Mouse (Mus musculus) activated CD4-positive, CD25-positive, alpha-beta regulatory T cell, adult 4 months (primary cell): ENCODE results near the gene Zdhhc17. TPM values are rescaled to one million over a fixed set of nuclear protein-coding genes. Genes with fewer than 3 reads are reported as not detected.

Experiments
- ATAC-seq: one replicate; pipeline ENCODE4 v1.8.0; 2017
- polyA plus RNA-seq, 2 experiments: library from polyadenylated mRNA; unstranded; fragments of 100-300 nt; shearing (Covaris generic); gene quantifications; one replicate each; pipeline ENCODE4 v1.2.1; 2017

Gene Zdhhc17
- polyA plus RNA-seq, 2 experiments from 2014 or later: 11.1 to 16.7 TPM

DNA sequence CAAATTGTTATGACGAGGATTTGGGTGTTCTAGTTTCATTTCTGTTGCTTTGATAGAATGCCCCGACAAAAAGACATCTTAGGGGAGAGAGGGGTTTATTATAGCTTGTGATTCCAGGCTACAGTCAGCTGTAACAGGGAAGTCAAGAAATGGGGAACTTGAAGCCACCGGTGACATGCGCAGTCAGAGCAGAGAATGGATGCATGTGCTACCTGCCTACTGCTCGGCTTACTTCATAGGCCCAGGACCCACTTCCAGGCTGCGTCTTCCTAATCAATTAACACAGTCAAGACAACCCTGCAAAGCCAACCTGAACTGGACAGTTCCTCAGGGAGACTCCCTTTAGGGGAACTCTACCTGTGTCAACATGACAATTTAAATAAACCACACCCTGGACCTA lies 5.7 kb downstream of the Zdhhc17 start:
- no peak for ATAC-seq

DNA sequence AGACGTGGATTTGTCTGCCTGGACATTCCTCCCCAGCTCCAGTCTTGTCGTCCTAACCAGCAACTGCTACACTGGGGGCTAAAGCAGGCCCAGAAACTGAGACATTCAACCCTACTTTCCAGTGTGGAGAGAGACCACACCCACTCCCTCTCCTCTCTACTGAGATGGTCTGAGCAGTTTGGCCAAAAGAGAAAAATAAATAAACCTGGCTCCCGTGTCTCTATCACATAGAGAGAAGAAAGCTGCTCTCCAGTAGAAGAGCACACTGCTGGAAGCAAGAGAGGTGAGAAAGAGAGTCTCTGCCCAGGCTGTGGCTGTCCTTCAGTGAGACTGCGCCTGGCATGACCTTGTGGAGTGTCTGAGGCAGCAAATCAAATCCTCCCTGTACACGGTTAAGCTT lies 10.7 kb downstream of the Zdhhc17 start:
- ATAC-seq: no peak

DNA sequence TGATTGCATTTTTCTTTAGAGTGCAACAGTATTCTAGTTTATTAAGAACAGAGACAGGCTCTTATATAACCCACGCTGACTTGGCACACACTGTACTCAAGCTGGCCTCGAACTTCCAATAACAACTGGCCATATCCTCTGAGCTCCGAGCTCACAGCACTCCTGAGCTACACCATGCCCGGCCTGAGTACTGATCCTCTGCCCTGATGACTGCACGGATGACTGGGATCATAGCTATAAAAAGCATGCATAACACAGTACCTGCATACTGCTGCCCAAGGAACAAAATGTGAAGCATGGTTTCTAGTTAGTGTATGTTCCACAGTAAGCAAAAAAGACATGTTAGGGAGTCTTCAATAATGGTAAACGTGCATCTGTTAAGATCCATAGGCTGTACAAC lies 12.8 kb downstream of the Zdhhc17 start:
- ATAC-seq: no peak

DNA sequence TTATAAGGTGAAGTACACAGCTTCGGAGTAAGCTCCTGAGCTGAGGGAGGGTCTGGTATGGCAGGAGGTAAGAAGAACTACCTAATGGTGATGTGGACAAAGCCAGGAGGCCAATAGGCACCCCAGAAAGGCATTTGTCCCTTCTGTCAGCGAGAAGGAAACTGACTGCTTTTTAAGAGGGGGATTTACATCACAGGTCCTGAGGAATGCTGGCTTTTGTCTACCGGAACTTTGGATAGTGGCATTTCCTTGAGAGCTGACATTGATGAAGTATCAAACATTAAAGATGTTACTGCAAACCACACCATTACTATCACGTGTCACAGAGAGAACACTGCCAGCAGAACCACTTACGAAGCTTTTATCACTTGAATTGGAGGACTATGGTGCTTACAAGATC lies 15.2 kb downstream of the Zdhhc17 start:
- ATAC-seq: no peak

DNA sequence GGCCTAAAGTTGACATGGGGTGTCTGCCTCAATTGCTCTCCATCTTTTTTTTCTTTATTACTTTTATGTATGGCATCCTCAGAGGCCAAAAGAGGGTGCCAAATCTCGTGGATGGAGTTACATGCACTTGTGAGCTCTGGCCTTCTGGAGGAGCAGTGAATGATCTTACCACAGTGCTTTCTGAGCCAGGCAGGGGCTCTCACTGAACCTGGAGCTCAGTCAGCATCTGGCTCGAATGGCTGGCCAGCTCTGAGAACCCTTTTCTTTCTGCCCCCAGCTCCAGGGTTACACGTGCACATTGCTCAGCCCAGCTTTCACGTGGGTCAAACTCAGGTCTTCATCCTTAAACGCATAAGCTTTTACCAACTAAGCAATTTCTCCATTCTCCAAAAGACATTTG lies 16.7 kb downstream of the Zdhhc17 start:
- no peak for ATAC-seq

DNA sequence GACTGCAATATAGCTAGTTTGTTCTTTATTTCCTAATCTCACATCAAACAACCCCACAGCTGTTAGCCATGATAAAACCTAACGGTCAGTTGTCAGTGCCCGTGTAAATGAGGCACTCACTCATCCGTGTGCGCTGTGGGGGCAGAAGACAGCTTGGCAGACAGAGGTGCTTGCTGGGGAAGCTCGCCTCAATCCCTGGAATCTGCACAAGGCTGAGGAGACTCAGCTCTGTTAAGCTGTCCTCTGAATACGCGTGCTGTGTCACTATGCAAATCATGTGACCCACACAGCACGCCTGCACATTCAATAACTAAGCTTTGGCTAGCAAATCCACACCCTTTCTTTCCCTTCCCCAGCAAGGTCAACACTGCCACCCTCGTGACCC lies 17.9 kb downstream of the Zdhhc17 start:
- no peak for ATAC-seq

DNA sequence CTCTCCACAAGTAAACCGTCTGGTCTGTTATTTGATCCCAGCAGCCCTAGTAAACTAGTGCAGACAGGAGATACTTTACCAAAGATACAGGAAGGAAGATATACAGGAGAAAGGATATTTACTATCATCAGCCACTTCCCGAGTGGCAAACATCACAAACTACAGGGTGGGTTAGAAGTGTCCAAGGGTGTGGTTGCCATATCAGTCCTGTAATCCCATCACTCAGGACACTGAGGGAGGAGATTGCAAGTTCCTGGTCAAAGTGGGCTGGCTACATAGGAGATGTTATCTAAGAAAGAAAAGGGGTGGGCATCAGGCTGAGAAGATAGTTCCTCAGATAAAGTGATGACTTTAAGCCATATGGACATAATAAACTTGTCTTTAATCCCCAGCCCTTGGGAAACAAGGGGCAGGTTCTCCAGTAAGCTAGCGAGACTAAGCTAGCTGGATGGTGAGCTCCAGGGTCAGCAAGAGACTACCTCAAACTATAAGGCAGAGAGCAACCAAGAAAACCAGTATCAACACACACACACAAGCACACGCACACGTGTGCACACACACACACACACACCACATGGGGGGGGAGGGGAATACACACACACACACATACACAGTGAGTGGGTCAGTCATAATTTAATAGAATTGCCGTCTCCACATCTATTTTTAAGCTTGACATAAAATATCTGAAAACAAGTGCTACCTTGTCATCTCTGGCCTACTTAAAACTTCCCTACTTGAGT lies 18.5 kb downstream of the Zdhhc17 start:
- no peak for ATAC-seq

DNA sequence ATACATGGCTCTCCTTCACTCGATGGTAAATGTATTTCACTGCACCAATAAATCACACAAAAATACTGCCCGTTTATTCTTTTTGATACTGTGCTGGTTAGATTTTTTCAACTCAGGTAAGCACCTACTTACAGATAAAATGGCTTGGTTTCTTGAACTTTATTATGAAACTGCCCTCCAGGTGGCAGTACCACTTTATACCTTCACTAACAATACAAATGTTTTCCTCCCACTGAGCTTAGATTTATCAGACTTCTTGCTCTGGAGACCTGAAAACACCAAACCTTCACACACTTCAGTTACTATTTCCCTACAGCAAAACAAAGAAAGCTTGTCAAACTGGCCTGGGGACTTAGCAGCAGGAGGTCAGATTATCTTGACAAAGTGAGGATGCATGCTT lies 20.2 kb downstream of the Zdhhc17 start:
- ATAC-seq: peak; percentile 87

DNA sequence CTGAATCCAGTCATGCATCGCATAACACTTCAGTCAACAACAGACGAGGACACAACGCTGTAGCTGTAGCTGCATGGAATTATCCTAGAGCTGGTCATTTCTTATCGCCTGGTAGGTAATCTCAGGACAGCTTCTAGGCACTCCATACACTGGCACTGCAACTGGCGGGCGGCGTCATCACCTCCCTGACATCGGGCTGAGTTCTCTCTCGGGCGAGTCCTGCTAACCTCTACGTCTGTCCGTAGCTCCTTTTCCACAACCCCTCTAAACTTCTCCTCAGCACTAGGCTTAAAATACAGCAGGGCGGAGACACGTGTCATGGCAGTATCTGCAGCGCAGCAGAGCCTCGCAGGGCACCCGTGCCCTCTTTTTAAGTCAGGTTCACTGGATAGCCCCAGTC lies 23.3 kb downstream of the Zdhhc17 start:
- ATAC-seq: no peak

DNA sequence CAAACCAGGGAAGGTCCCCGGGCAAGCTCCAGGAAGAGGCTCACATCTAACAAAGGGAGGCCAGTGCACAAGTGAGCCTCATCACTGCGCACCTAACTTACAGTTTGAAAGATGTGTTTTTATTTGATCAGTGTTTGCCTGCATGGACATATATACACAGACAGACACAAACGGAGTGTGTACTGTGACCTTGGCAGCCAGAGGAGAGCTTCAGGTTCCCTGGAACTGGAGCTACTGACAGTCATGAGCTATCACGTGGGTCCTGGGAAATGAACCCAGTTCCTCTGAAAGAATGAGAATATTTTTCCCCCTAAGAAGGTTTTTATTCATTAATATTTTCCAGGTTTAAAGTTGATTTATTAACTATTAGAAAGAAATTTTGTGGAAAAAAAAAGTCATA lies 27.2 kb downstream of the Zdhhc17 start:
- ATAC-seq: no peak

DNA sequence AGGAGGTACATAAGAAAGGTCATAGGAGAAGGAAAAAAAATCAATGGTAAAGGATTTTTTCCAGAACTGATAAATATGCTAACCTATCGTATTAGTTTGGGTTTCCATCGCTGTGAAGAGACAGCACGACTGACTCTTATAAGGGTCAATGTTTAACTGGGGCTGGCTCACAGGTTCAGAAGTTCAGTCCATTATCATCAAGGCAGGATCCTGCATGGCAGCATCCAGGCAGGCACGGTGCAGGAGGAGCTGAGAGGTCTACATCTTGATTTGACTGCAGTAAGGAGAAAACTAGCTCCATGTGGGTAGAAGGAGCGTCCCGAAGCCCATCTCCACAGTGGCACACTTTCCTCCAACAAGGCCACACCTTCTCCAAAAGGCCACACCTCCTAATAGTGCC lies 29.5 kb downstream of the Zdhhc17 start:
- no peak for ATAC-seq

DNA sequence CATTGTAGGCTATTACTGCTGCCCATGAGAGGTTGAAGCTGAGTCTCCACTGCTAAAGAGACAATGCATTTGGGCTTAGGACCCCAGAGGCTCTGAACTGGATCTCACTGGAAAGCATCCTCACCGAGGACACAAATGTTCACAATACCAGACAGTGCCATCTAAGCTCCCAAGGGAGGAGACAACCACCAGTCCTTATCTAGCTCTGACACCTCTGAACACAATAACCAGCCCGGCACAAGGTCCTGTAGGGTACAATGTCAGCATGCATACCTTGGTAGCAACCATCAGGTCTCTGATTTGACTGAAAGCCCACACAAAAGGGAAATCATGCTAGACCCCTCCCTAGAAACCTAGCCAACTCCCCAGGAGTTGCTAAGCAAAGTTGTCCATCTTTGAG lies 30.5 kb downstream of the Zdhhc17 start:
- no peak for ATAC-seq

DNA sequence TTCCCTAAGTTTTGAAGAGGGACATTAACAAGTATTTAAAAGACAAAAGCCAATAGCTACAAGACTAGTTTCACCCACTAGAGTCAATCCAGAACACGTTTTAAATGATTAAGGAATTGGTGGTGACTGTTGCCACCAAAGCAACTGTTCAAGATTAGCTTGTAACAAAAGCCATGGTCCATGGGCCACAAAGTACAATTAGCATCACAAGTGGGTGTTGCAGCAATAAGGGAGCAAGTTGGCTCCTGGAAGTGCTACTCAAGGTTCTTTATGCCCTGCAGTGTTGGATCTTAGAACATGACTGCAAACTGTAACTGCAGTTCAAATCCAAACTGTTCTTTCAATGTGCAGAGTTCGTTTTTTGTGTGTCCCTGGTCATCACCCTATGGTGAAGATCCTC lies 32.6 kb downstream of the Zdhhc17 start:
- ATAC-seq: no peak

DNA sequence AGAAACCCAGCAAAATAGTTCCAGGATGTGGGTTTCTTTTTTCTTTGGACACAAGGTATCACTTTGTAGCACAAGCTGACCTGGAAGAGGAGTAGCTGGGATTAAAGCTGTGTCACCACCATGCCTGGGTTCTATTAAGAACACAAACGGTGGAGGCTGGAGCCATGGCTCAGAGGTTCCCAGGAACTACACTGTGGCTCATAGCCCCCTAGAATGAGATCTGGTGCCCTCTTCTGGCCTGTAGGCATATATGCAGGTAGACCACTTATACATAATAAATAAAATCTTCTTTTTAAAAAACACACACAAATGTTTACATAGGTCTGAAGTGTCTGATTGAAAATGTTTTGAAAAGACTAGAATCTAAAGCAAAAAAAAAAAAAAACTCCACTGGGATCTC lies 33.9 kb downstream of the Zdhhc17 start:
- ATAC-seq: peak; percentile 64

DNA sequence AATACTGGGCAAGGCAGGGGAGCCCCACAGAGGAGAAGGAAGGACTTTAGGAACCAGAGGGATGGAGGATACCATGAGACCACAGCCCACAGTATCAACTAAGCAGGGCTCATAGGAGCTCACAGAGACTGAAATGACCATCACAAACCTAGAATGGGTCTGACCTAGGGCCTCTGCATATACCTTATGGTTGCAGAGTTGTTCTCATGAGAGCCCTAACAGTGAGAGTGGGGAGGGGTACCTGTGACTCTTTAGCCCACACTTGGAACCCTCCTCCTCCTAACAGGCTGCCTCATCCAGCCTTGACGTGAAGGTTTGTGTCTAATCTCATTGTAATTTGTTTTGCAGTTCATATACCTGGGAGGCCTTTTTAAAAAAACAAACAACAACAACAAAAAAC lies 35.1 kb downstream of the Zdhhc17 start:
- ATAC-seq: no peak

DNA sequence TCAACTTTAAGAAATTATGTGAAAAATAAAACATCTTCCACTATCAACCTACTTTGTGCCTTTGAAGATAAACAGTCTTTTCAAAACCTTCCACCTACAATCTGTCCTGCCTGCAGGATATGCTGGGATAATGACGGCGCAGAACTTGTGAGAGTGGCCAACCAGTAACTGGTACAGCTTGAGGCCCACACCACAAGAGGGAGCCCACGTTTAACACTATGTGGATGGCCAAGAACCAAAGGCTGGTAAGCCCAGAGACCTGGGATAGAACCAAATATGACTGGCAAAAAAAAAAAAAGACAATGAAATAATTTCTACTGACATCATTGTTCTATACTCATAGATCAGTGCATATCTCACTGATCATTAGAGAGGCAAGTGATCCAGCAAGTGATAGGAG lies 35.5 kb downstream of the Zdhhc17 start:
- no peak for ATAC-seq

DNA sequence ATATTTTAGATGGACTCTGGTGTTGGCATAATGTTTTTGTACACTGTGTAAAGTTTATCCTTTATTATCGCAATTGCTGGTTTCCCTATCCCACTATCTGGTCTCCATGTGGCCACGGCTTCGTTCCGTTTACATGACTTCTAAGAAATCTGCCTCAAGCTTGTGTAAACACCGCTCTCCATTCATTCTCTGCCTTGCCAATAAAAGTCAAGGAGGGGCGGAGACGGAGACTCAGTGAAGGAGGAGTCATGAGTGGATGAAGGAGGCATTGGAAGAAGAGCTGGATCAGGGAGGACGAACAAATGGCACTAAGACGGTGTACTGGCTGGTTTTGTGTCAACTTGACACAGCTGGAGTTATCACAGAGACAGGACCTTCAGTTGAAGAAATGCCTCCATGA lies 37.9 kb downstream of the Zdhhc17 start:
- no peak for ATAC-seq

DNA sequence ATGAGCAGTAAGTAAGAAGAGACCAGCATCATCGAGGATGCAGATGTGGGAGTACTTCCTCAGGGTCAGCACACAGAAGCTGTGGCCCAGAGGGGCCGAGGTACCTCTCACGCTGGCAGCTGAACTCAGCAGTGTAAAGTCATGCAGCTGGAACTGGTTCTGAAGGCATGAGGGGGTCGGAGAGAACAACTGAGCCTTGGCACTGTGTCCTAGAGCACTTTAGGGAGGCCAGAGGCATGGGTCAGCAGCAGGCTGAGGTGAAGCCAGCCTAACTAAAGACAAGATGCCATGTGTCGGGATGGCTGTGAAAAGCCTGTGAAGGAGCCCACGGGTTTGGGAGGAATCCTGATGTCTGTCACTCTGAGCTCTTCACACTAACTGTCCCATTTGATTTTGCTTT lies 38.5 kb downstream of the Zdhhc17 start:
- no peak for ATAC-seq

DNA sequence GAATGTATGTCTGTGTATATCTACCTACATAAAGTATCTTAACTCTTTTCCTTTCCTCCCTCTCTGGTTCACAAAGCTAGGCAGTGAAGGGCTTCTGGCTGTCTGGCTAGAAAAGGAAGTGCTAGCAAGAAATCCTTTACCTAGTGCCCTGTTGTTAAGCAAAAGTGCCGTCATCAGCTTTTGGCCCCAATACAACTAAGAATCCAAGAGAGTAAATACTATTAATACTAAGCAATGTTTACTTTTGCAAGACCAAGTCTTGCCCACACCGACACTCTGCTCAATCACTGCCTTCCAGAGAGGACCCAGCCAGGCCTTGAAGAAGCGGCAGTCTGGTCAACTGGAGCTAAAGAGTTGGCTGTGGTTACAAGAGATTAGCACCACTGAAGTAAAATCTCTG lies 38.9 kb downstream of the Zdhhc17 start:
- no peak for ATAC-seq

DNA sequence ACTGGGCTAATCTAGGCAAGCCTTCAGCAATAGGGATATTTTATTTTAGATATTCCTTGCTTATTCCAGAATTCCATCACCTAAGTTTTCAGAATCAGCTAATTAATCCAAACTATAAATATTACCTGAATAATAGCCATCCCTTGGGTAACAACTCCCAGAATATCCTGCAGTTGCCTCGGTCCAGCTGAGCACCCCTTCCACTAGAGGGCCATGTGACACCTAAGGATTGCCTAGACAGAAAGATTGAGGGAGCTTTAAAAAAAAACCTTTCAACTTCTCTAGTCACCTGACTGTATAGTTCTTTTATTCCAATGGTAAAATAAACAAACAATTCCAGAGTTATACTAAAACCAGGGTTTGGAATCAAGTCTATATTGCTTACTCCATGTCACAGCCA lies 47.8 kb downstream of the Zdhhc17 start:
- no peak for ATAC-seq

DNA sequence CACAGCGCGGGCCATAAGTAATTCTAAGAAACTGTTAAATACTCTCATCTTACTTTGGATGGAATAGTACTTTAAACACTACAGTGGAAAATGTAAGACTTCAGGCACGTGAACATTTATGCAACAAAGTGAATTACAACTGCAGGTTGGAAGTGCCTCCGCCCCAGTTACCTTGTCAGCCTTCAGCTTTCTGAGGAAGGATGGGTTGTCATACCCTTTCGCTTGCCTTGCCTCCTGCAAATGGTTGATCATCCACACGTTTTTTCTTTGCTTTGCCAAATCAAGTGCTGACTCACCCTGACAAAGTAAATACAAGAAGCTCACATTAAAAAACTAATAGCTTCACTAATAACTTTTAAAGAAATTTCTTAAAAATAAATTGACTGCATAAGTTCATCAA lies 49.1 kb downstream of the Zdhhc17 start:
- ATAC-seq: no peak

DNA sequence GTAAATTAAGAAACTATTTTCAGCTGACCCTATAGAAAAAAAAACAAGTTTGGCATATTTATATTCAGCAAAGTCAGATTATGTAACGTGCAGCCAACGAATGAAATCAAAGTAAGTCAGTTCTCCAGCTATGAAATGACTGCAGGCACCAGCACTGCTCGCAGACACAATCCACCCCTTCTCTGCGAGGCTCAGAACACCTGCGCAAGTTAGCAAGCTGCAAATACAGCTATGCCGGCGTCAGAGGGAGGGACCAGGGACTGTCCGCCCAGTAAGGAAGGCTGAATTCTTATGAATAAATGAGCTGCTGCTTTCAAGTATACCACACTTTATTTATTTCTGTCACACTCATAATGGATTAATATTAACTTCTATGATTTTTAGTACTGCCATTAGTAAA lies 50.2 kb downstream of the Zdhhc17 start:
- no peak for ATAC-seq

DNA sequence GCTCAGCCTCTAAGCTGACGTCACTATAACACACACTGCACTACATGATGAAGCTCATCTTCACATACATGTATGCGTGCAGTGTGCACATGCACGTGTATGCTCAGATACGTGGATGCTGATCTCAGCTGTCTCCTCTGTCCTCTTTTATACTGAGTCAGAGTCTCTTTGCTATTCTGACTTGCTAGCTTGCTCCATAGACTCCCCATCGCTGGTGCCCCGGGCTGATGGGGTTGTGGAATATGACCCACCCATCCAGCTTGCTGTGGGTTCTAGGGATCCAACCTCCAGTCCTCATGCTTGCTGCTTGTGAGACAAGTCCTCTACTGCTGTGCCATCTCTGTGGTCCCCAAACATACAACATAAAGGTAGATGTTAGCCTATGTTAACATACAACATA lies 51.1 kb downstream of the Zdhhc17 start:
- no peak for ATAC-seq

DNA sequence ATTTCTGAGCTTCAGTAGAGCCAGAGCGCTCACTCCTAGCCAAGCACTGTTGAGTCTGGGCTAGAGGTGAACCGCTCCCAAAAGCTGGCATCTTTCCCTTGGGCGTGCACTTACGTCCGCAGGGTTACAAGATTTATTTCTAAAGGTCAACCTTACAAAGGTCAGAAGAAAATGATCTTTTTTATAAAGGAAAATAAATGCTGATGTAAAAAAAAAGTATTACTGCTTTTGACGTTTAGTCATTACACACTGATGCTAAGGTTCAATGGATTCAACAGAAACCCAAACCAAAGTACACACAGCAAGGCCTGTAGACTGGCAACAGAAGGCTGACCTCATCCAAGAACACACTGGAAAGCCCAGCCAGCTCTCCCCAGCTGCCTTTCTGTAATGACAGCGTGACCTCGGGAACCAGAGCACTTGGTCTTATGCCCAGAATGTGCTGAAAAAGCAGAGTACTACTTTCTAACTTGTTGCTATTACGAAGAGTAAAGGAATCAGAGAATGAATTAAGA lies 56.9 kb downstream of the Zdhhc17 start:
- no peak for ATAC-seq

DNA sequence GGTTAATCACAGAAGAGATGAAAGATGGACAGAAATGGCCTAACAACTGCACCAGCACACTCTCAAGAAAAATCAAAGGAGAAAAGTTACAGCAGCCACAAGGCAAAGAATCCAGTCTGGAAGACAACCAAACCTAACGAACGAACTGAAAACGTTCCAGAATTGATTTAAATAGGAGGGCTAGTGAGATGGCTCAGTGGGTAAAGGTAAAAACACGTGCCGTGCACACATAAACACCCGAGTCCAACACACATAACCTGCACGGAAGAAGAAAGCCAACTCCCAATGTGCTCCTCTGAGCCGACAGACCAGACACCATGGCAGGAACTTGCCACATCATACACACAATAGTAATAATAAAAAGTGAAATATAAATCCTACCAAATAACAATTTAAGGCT lies 57.7 kb downstream of the Zdhhc17 start:
- no peak for ATAC-seq
